In the genomic region with DNA sequence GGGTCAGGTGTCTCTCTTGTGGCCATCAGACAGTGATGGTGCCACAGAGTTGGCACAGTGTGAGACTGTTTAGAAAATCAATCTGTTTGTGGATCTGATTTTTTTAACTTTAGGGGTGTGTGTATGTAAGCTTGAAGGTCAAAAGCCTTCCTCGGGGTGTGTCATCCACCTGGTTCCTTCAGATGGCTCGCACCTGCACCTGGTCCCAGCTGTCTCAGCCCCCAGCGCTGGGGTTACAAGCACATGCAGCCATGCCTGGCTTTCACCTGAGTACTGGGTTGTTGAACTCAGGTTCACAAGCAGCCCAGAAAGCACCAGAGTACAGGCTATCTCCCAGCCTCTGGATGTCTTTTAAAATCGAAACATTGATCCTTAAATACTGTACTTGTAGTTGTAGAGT, we compare ENCODE assay signal across 20 mouse cellular contexts. TPM values are rescaled to one million over a fixed set of nuclear protein-coding genes. Genes with fewer than 3 reads are reported as not detected.
"Had no signal": no experiment of that assay in that cellular context is flagged by ENCODE, and none has a peak within 500 bp of the region (broad histone marks: within the 10 kb centered on the region; RNA-seq: fewer than 3 reads in every experiment).

No protein-coding gene starts in this region.

- H3K4me1 ChIP-seq: midbrain, embryonic 12.5 days; neural tube, embryonic 15.5 days had no signal

- H3K4me3 ChIP-seq: kidney, embryonic 15.5 days; limb, embryonic 13.5 days; liver, embryonic 12.5 days; midbrain, embryonic 12.5 days; neural tube, embryonic 15.5 days had no signal

- H3K9me3 ChIP-seq: kidney, embryonic 15.5 days; limb, embryonic 13.5 days; liver, embryonic 12.5 days; megakaryocyte, embryonic 14.5 days; midbrain, embryonic 12.5 days; neural tube, embryonic 15.5 days had no signal

- DNase-seq: kidney, adult 2 months; kidney, postnatal 14 days; left cerebral cortex, postnatal 4 days; lung, embryonic 14.5 days; lung, postnatal 10 days; right cerebral cortex, adult 18-20 months; right cerebral cortex, postnatal 25 days had no signal

- H3K4me2 ChIP-seq: kidney, embryonic 15.5 days; limb, embryonic 13.5 days; liver, embryonic 12.5 days; lung, embryonic 14.5 days; midbrain, embryonic 12.5 days; neural tube, embryonic 15.5 days had no signal

- H3K27ac ChIP-seq: kidney, embryonic 15.5 days; limb, embryonic 13.5 days; liver, embryonic 12.5 days; midbrain, embryonic 12.5 days; neural tube, embryonic 15.5 days had no signal

- H3K27me3 ChIP-seq: kidney, embryonic 15.5 days; limb, embryonic 13.5 days; liver, embryonic 12.5 days; midbrain, embryonic 12.5 days; neural tube, embryonic 15.5 days had no signal

- ATAC-seq: liver, embryonic 12.5 days had no signal

- H3K9ac ChIP-seq: kidney, embryonic 15.5 days; limb, embryonic 13.5 days; liver, embryonic 12.5 days; lung, embryonic 14.5 days; midbrain, embryonic 12.5 days; neural tube, embryonic 15.5 days had no signal

RNA-seq across cellular contexts. Expression of a gene that starts 40.9 kb away (rescaled TPM):
- polyA plus RNA-seq: kidney, adult 2 months; kidney, embryonic 15.5 days; large intestine, adult 2 months; limb, embryonic 13.5 days; liver, embryonic 12.5 days; liver, embryonic 16.5 days; lung, embryonic 14.5 days; macrophage; midbrain, embryonic 12.5 days; midbrain, postnatal 0 days; neural tube, embryonic 11.5 days; neural tube, embryonic 15.5 days; small intestine, adult 2 months; stomach, embryonic 16.5 days had no signal
